Mouse (Mus musculus): ENCODE measurements around the gene Aqp6. TPM values are rescaled to one million over a fixed set of nuclear protein-coding genes. Genes with fewer than 3 reads are reported as not detected.

Gene Aqp6
- polyA plus RNA-seq, 1 experiment from 2014 or later, result 2.3 TPM

DNA sequence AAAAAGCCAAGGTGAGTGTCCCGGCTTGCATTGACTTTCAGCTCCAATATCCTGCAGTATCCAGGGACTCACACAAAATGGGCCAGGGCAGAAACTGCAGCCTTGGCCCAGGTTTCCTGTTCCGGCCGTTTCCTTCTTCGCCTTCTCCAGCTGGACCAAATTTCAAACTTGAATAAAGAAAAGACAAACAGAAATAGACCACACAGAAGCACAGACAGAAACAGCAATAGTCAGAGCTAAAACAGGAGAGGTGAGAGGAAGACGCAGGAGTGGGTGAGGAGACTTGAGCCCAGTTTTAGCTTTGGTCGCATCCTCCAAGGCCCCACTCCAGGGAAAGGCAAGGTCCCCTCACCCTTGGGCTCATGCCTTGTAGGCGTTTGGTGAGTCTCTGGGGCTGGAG is 2.0 kb downstream of the Aqp6 start:
- no peaks in the 10 kb centered on the region for H3K27me3 ChIP-seq (ENCODE audit: insufficient read depth, low read length)
- H3K27ac ChIP-seq, result no peak overlapping the region
- peaks cover 9% of the 10 kb centered on the region for H3K4me1 ChIP-seq (replicated peaks; ENCODE audit: insufficient read depth, low read length)
- TF ChIP-seq CTCF (IDR thresholded peaks at IDR 0.05; ENCODE audit: low read depth), result no peak
- DNase-seq (ENCODE audit: low spot score) (no peak), ATAC-seq (replicated peaks; ENCODE audit: low FRiP score, low read depth) (no peak)
- no peak overlapping the region for H3K4me3 ChIP-seq (replicated peaks; ENCODE audit: low read depth, low read length)
- H3K4me2 ChIP-seq (ENCODE audit: low read length), result no peak overlapping the region
- H3K9me3 ChIP-seq (replicated peaks; ENCODE audit: low read length), result no peaks in the 10 kb centered on the region
- WGBS, result 74% methylated on average over 7 of the region's 7 CpGs
- no peaks in the 10 kb centered on the region for H3K36me3 ChIP-seq (ENCODE audit: insufficient read depth, low read length)
- no peak overlapping the region for H3K9ac ChIP-seq (ENCODE audit: low read depth, low read length)

DNA sequence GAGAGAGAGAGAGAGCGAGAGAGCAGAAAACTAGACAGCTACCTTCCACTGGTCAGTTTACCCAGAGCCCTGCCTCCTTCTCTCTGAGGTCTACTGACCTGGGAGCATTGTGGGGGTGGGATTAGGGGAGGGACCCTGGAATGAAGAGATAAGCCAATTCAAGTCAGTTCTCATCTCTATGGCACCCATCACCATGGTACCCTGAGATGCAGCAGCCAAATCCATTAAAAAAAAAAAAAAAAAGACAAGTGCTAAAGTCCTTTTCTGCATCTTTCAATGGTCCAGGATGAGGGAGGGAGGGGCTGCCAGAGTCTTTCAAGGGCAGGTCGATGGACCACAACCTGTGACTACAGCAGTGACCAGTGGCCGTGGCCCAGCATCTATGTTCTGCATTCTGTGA is 4.4 kb downstream of the Aqp6 start:
- no peak overlapping the region for H3K4me2 ChIP-seq (ENCODE audit: low read length)
- H3K27me3 ChIP-seq (ENCODE audit: insufficient read depth, low read length), result no peaks in the 10 kb centered on the region
- DNase-seq (ENCODE audit: low spot score) (no peak), ATAC-seq (replicated peaks; ENCODE audit: low FRiP score, low read depth) (no peak)
- H3K4me1 ChIP-seq (replicated peaks; ENCODE audit: insufficient read depth, low read length), result peaks cover 9% of the 10 kb centered on the region
- TF ChIP-seq CTCF (IDR thresholded peaks at IDR 0.05; ENCODE audit: low read depth), result no peak
- H3K4me3 ChIP-seq (replicated peaks; ENCODE audit: low read depth, low read length), result no peak overlapping the region
- H3K9ac ChIP-seq (ENCODE audit: low read depth, low read length), result no peak overlapping the region
- 72% methylated on average over 3 of the region's 3 CpGs for WGBS
- no peak overlapping the region for H3K27ac ChIP-seq
- H3K36me3 ChIP-seq (ENCODE audit: insufficient read depth, low read length), result no peaks in the 10 kb centered on the region
- H3K9me3 ChIP-seq (replicated peaks; ENCODE audit: low read length), result no peaks in the 10 kb centered on the region

DNA sequence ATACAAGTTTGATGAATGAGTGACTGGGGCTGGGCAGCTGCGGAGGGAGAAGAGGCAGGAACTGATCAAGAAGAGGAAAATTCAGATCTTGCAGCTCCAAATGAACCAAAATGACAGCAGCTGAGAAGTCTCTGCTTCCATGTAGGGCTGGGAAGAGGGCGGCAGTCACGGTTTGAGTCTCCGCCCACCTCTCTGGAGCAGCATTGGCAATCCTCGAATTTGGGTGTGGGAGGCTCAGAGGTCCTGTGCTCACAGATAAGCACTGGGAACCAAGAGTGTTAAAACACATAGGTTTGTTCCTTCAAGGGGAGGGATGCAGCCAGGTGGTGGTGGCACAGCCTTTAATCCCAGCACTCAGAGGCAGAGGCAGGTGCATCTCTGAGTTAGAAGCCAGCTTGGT is 5.3 kb downstream of the Aqp6 start:
- no peak overlapping the region for H3K27ac ChIP-seq
- no peak overlapping the region for H3K9ac ChIP-seq (ENCODE audit: low read depth, low read length)
- no peaks in the 10 kb centered on the region for H3K36me3 ChIP-seq (ENCODE audit: insufficient read depth, low read length)
- no peaks in the 10 kb centered on the region for H3K9me3 ChIP-seq (replicated peaks; ENCODE audit: low read length)
- peaks cover 9% of the 10 kb centered on the region for H3K4me1 ChIP-seq (replicated peaks; ENCODE audit: insufficient read depth, low read length)
- H3K4me3 ChIP-seq (replicated peaks; ENCODE audit: low read depth, low read length), result no peak overlapping the region
- no peaks in the 10 kb centered on the region for H3K27me3 ChIP-seq (ENCODE audit: insufficient read depth, low read length)
- TF ChIP-seq CTCF (IDR thresholded peaks at IDR 0.05; ENCODE audit: low read depth), result no peak
- DNase-seq (ENCODE audit: low spot score) (peak; percentile 49), ATAC-seq (replicated peaks; ENCODE audit: low FRiP score, low read depth) (no peak)
- no peak overlapping the region for H3K4me2 ChIP-seq (ENCODE audit: low read length)
- 28% methylated on average over 5 of the region's 5 CpGs for whole genome bisulfite sequencing

DNA sequence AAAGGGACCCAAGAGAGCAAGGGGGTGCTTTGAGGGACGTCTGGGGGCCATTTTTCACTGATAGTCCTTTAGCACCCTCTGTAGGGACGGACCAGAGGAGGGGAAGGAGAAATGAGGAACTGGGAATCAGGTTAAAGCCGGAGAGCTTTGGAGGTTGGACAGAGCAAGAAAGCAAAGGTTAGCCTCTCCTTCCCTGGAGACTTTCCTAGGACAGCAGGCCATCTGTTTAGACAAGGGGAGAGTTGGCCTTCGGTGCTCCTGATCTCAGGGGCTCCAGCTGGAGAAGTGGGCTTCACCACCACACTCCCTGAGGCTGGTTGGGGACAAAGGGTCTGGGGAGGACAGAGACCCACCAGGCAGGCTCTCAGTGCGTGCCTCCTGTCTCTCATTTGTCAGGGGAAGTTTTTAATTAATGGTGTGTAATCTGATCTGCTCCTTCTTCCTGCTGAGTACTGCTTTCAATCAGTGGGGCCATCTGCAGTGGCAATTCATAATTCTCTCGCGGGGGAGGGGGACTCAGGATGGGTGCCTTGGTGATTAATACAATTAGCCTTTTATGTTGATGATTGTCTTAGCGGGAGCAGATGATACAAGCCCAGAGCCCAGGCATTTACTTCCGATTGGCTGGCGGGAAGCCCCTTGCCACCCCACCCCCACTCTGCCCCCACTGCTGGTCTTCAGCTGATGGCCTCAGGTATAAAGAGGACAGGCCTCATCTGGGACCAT is 6.4 kb downstream of the Aqp6 start:
- Histone ChIP-seq H3K27me3 (ENCODE audit: insufficient read depth, low read length) (no peaks in the 10 kb centered on the region), H3K4me2 (ENCODE audit: low read length) (no peak overlapping the region), H3K4me3 (replicated peaks; ENCODE audit: low read depth, low read length) (no peak overlapping the region), H3K9me3 (replicated peaks; ENCODE audit: low read length) (no peaks in the 10 kb centered on the region), H3K4me1 (replicated peaks; ENCODE audit: insufficient read depth, low read length) (peaks cover 9% of the 10 kb centered on the region), H3K36me3 (ENCODE audit: insufficient read depth, low read length) (no peaks in the 10 kb centered on the region), H3K27ac (no peak overlapping the region), H3K9ac (ENCODE audit: low read depth, low read length) (no peak overlapping the region)
- ATAC-seq (replicated peaks; ENCODE audit: low FRiP score, low read depth) (no peak), DNase-seq (ENCODE audit: low spot score) (no peak)
- WGBS, result 14% methylated on average over 10 of the region's 10 CpGs
- TF ChIP-seq CTCF (IDR thresholded peaks at IDR 0.05; ENCODE audit: low read depth), result no peak

DNA sequence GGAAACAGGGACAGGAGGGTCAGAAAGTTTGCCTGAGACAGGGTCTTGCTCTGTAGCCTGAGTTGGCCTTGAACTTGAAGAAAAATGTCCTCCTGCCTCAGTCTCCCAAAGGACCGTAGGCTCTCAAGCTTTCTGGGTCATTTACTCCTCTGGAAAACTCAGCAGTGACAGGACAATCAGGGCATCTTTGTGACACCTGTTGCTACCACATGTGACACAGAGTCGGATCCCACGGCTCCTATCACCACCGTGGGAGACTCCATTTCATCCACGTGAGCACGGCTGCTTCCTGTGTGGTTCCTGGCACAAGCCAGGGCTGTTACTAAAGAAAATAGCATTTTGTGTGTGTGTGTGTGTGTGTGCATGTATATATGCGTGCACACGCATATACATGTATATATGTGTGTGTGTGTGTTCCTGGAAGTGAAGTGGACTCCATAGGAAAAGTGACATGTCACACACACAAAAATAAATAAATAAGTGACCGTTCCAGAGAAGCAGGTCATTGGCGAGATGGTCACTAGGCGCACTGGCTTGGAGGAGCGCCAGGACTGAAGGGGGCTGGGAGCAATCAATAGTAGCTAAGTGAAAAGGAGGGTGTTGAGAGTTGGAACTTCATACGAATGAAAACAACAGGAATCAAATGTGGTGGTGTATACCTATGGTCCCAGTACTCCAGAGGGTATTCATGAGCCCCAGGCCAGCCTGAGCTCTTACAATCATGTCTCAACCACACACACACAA is 7.4 kb downstream of the Aqp6 start:
- Histone ChIP-seq H3K4me3 (replicated peaks; ENCODE audit: low read depth, low read length) (no peak overlapping the region), H3K27ac (no peak overlapping the region), H3K27me3 (ENCODE audit: insufficient read depth, low read length) (no peaks in the 10 kb centered on the region), H3K9me3 (replicated peaks; ENCODE audit: low read length) (no peaks in the 10 kb centered on the region), H3K9ac (ENCODE audit: low read depth, low read length) (no peak overlapping the region), H3K4me2 (ENCODE audit: low read length) (no peak overlapping the region), H3K4me1 (replicated peaks; ENCODE audit: insufficient read depth, low read length) (peaks cover 9% of the 10 kb centered on the region), H3K36me3 (ENCODE audit: insufficient read depth, low read length) (no peaks in the 10 kb centered on the region)
- TF ChIP-seq CTCF (IDR thresholded peaks at IDR 0.05; ENCODE audit: low read depth), result no peak
- DNase-seq (ENCODE audit: low spot score) (no peak), ATAC-seq (replicated peaks; ENCODE audit: low FRiP score, low read depth) (no peak)
- 70% methylated on average over 13 of the region's 13 CpGs for WGBS

DNA sequence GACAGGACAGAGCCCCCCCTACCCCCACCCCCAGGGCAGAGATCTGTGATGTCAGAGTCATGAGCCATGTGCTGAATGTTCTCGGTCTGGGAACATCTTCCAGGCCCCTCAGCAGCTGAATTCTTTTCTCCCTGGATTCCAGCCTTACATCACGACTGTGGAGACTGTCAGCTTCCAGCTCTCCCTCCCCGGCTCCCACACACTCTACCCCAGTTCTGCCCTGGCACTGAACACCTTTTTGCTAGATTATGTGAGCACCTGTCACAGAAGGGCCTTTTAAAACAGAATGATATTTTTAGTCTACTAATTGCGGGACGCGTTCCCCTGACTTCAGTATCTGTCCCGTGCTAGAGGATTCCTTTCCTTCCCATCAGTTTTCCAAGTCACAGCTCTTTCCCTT is 10.4 kb downstream of the Aqp6 start:
- no peak for TF ChIP-seq CTCF (IDR thresholded peaks at IDR 0.05; ENCODE audit: low read depth)
- DNase-seq (ENCODE audit: low spot score) (no peak), ATAC-seq (replicated peaks; ENCODE audit: low FRiP score, low read depth) (no peak)
- no peaks in the 10 kb centered on the region for H3K9me3 ChIP-seq (replicated peaks; ENCODE audit: low read length)
- H3K27me3 ChIP-seq (ENCODE audit: insufficient read depth, low read length), result no peaks in the 10 kb centered on the region
- no peaks in the 10 kb centered on the region for H3K36me3 ChIP-seq (ENCODE audit: insufficient read depth, low read length)
- 63% methylated on average over 7 of the region's 7 CpGs for WGBS
- H3K4me2 ChIP-seq (ENCODE audit: low read length), result no peak overlapping the region
- H3K4me1 ChIP-seq (replicated peaks; ENCODE audit: insufficient read depth, low read length), result peaks cover 12% of the 10 kb centered on the region
- H3K4me3 ChIP-seq (replicated peaks; ENCODE audit: low read depth, low read length), result no peak overlapping the region
- H3K27ac ChIP-seq, result no peak overlapping the region
- H3K9ac ChIP-seq (ENCODE audit: low read depth, low read length), result no peak overlapping the region

Data from kidney, postnatal 0 days (tissue).